ENCODE assay signal across 27 mouse cellular contexts in genomic region chr17:75378256-75378871, GRCm38 (mm10). TPM values are rescaled to one million over a fixed set of nuclear protein-coding genes. Genes with fewer than 3 reads are reported as not detected.
DNase-seq lines count a peak whose midpoint lies in the region; ATAC-seq and TF ChIP-seq lines count a peak whose summit lies in the region.
"Had no signal": no experiment of that assay in that cellular context is flagged by ENCODE, and none has a peak within 500 bp of the region (broad histone marks: within the 10 kb centered on the region; RNA-seq: fewer than 3 reads in every experiment).

No protein-coding gene starts in this region.

- peaks cover 13% of the 10 kb centered on the region; the same call in 1 of the 2 replicates for H3K4me1 ChIP-seq in heart, embryonic 10.5 days
- no peaks in the 10 kb centered on the region for H3K4me1 ChIP-seq in heart, adult 2 months (ENCODE audit: control insufficient read depth, insufficient read depth, low read length)
- no peaks in the 10 kb centered on the region for H3K4me1 ChIP-seq in lung, postnatal 0 days (ENCODE audit: insufficient read depth, low read depth, low read length)
- peaks cover 14% of the 10 kb centered on the region for H3K4me1 ChIP-seq in limb, embryonic 15.5 days
- H3K4me1 ChIP-seq: liver, embryonic 15.5 days; midbrain, embryonic 13.5 days; neural tube, embryonic 13.5 days; stomach, embryonic 15.5 days had no signal

- H3K9me3 ChIP-seq in heart, embryonic 10.5 days: no peaks in the 10 kb centered on the region
- H3K9me3 ChIP-seq in lung, postnatal 0 days (ENCODE audit: low read length): no peaks in the 10 kb centered on the region
- H3K9me3 ChIP-seq in limb, embryonic 15.5 days: no peaks in the 10 kb centered on the region
- H3K9me3 ChIP-seq: hindbrain, embryonic 13.5 days; liver, embryonic 15.5 days; megakaryocyte, embryonic 14.5 days; midbrain, embryonic 13.5 days; neural tube, embryonic 13.5 days; stomach, embryonic 15.5 days had no signal

- H3K79me2 ChIP-seq in heart, adult 2 months (replicated peaks; ENCODE audit: control insufficient read depth, insufficient read depth, low read length): no peaks in the 10 kb centered on the region

- H3K27me3 ChIP-seq in heart, embryonic 10.5 days (ENCODE audit: insufficient read depth, poor library complexity, severe bottlenecking): no peaks in the 10 kb centered on the region
- no peaks in the 10 kb centered on the region for H3K27me3 ChIP-seq in heart, adult 2 months (ENCODE audit: control insufficient read depth, insufficient read depth, low read length)
- no peaks in the 10 kb centered on the region for H3K27me3 ChIP-seq in lung, postnatal 0 days (replicated peaks; ENCODE audit: insufficient read depth, low read length)
- no peaks in the 10 kb centered on the region for H3K27me3 ChIP-seq in limb, embryonic 15.5 days
- H3K27me3 ChIP-seq: CH12.LX; hindbrain, embryonic 13.5 days; liver, embryonic 15.5 days; megakaryocyte, embryonic 14.5 days; midbrain, embryonic 13.5 days; neural tube, embryonic 13.5 days; stomach, embryonic 15.5 days had no signal

- no peak overlapping the region for H3K27ac ChIP-seq in heart, embryonic 10.5 days
- no peak overlapping the region for H3K27ac ChIP-seq in heart, adult 2 months
- no peak overlapping the region for H3K27ac ChIP-seq in lung, postnatal 0 days (ENCODE audit: low read length)
- no peak overlapping the region for H3K27ac ChIP-seq in limb, embryonic 15.5 days
- H3K27ac ChIP-seq: hindbrain, embryonic 13.5 days; layer of hippocampus, adult 2 months; left cerebral cortex, adult 2 months; liver, embryonic 15.5 days; midbrain, embryonic 13.5 days; neural tube, embryonic 13.5 days; stomach, embryonic 15.5 days had no signal

- WGBS in heart, embryonic 10.5 days: 89% methylated on average over 9 of the region's 9 CpGs
- WGBS in heart, adult 2 months: 91% methylated on average over 9 of the region's 9 CpGs
- WGBS in lung, postnatal 0 days: 56% methylated on average over 9 of the region's 9 CpGs
- WGBS in limb, embryonic 15.5 days: 33% methylated on average over 9 of the region's 9 CpGs

- no peak overlapping the region for H3K4me3 ChIP-seq in heart, embryonic 10.5 days
- H3K4me3 ChIP-seq in heart, adult 2 months: no peak overlapping the region
- H3K4me3 ChIP-seq in lung, postnatal 0 days (ENCODE audit: low read depth, low read length): no peak overlapping the region
- H3K4me3 ChIP-seq in limb, embryonic 15.5 days: no peak overlapping the region
- H3K4me3 ChIP-seq: erythroblast, embryonic 14.5 days; hindbrain, embryonic 13.5 days; layer of hippocampus, adult 2 months; left cerebral cortex, adult 2 months; liver, embryonic 15.5 days; megakaryocyte, embryonic 14.5 days; midbrain, embryonic 13.5 days; neural tube, embryonic 13.5 days; stomach, embryonic 15.5 days had no signal

- intact Hi-C loops in heart, adult 2 months (cut with DNase I): no loop called here

- no peak for TF ChIP-seq POLR2A in heart, adult 2 months (IDR thresholded peaks at IDR 0.05; ENCODE audit: insufficient read depth, low read depth, low read length)

- ATAC-seq in lung, postnatal 0 days: peak; percentile 55
- peak; percentile 61; the same call in 1 of the 2 replicates for ATAC-seq in limb, embryonic 15.5 days (ENCODE audit: insufficient number of reproducible peaks, low FRiP score, low TSS enrichment, low read depth)
- ATAC-seq: forebrain, embryonic 16.5 days; midbrain, embryonic 13.5 days had no signal

- no peak for TF ChIP-seq EP300 in heart, adult 2 months (IDR thresholded peaks at IDR 0.05; ENCODE audit: insufficient read depth, low read depth, low read length)
- TF ChIP-seq EP300 in lung, postnatal 0 days (IDR thresholded peaks at IDR 0.05): no peak

- peaks cover 10% of the 10 kb centered on the region; the same call in 1 of the 2 replicates for H3K36me3 ChIP-seq in heart, embryonic 10.5 days
- no peaks in the 10 kb centered on the region; the same call in 1 of the 2 replicates for H3K36me3 ChIP-seq in heart, adult 2 months (ENCODE audit: control insufficient read depth, insufficient read depth, low read length)
- no peaks in the 10 kb centered on the region for H3K36me3 ChIP-seq in lung, postnatal 0 days (ENCODE audit: insufficient read depth, low read length)
- 0 out of 2 replicates have a peak, but pooled peaks cover 6% of the 10 kb centered on the region for H3K36me3 ChIP-seq in limb, embryonic 15.5 days
- H3K36me3 ChIP-seq: hindbrain, embryonic 13.5 days; liver, embryonic 15.5 days; midbrain, embryonic 13.5 days; neural tube, embryonic 13.5 days; stomach, embryonic 15.5 days had no signal

- no peak for TF ChIP-seq CTCF in heart, adult 2 months (IDR thresholded peaks at IDR 0.05)
- no peak for TF ChIP-seq CTCF in lung, postnatal 0 days (IDR thresholded peaks at IDR 0.05)

- H3K4me2 ChIP-seq in lung, postnatal 0 days (replicated peaks; ENCODE audit: low read depth, low read length): no peak overlapping the region
- no peak overlapping the region for H3K4me2 ChIP-seq in limb, embryonic 15.5 days
- H3K4me2 ChIP-seq: heart, embryonic 11.5 days; hindbrain, embryonic 13.5 days; liver, embryonic 15.5 days; midbrain, embryonic 13.5 days; neural tube, embryonic 13.5 days; stomach, embryonic 15.5 days had no signal

- DNase-seq in adrenal gland, adult 2 months: peak; percentile 33
- DNase-seq in adrenal gland, adult 18-20 months (ENCODE audit: low spot score in 2 of 2): no peak
- DNase-seq in heart, embryonic 10.5 days (ENCODE audit: low spot score): peak; percentile 5
- DNase-seq in heart, adult 2 months: no peak
- DNase-seq in lung, postnatal 0 days (ENCODE audit: low spot score): peak; percentile 26
- DNase-seq in lung, postnatal 14 days: no peak
- DNase-seq in ovary, postnatal 10 days (ENCODE audit: low spot score): no peak
- DNase-seq: cerebellum, adult 18-20 months; cerebellum, postnatal 14 days; heart, postnatal 4 days; kidney, adult 2 months; kidney, postnatal 36 days; right cerebral cortex, postnatal 25 days; thymus, postnatal 14 days had no signal

- no peak overlapping the region for H3K9ac ChIP-seq in heart, adult 2 months (ENCODE audit: low read depth, low read length)
- no peak overlapping the region for H3K9ac ChIP-seq in lung, postnatal 0 days (replicated peaks; ENCODE audit: low read depth)
- H3K9ac ChIP-seq in limb, embryonic 15.5 days: no peak overlapping the region
- H3K9ac ChIP-seq: hindbrain, embryonic 13.5 days; liver, embryonic 15.5 days; midbrain, embryonic 13.5 days; neural tube, embryonic 13.5 days; stomach, embryonic 15.5 days had no signal

RNA-seq across cellular contexts. Expression of gene Rasgrp3, which starts 57.3 kb away (rescaled TPM):
- 10 to 100 TPM; 12.5 to 19.9 TPM for total RNA-seq in adrenal gland, adult 2 months (2021)
- polyA plus RNA-seq in adrenal gland, adult 2 months (2012; rRNA removed): 1.5 and 1.8 TPM in 2 replicates
- total RNA-seq in adrenal gland, adult 18-20 months (2021): 10 to 100 TPM; 13.8 to 14.8 TPM
- polyA plus RNA-seq in heart, embryonic 10.5 days (2016; fragmentation: Nextera tagmentation; extraction: Ambion mirVana): 15.4 and 18.5 TPM in 2 replicates
- total RNA-seq in heart, adult 2 months (2021): 10 to 100 TPM; 27.2 to 27.4 TPM
- polyA plus RNA-seq in heart, adult 2 months (2012; rRNA removed): 10.4 and 28.1 TPM in 2 replicates
- polyA plus RNA-seq in lung, postnatal 0 days (2015; fragmentation: Nextera tagmentation; extraction: Ambion mirVana): 32.1 and 36.3 TPM in 2 replicates
- polyA plus RNA-seq in limb, embryonic 15.5 days (2015; fragmentation: Nextera tagmentation; extraction: Ambion mirVana): 14.6 and 14.7 TPM in 2 replicates
- polyA plus RNA-seq: erythroblast, embryonic 14.5 days had no signal

Comparison
In these comparisons a context has a peak if more than half of its experiments do, and no peak if none do; other contexts are left out.
1. DNase-seq: peak in adrenal gland, adult 2 months (single experiment), heart, embryonic 10.5 days (single experiment) and lung, postnatal 0 days (single experiment); none in adrenal gland, adult 18-20 months (0 of 2), heart, adult 2 months (0 of 2), lung, postnatal 14 days (single experiment) and ovary, postnatal 10 days (single experiment).